Mouse (Mus musculus) regulatory T cell (primary cell): Measurements from ENCODE around the gene Ap4m1.

Experiments used
- in situ Hi-C: fragments of 300-600 bp; cut with MboI, MseI; formaldehyde crosslinking; loops from one replicate; pipeline ENCODE4 v1.15.1; 2025; ENCODE audit warnings: high pct_unique_total_duplicates

The Ap4m1 gene

DNA sequence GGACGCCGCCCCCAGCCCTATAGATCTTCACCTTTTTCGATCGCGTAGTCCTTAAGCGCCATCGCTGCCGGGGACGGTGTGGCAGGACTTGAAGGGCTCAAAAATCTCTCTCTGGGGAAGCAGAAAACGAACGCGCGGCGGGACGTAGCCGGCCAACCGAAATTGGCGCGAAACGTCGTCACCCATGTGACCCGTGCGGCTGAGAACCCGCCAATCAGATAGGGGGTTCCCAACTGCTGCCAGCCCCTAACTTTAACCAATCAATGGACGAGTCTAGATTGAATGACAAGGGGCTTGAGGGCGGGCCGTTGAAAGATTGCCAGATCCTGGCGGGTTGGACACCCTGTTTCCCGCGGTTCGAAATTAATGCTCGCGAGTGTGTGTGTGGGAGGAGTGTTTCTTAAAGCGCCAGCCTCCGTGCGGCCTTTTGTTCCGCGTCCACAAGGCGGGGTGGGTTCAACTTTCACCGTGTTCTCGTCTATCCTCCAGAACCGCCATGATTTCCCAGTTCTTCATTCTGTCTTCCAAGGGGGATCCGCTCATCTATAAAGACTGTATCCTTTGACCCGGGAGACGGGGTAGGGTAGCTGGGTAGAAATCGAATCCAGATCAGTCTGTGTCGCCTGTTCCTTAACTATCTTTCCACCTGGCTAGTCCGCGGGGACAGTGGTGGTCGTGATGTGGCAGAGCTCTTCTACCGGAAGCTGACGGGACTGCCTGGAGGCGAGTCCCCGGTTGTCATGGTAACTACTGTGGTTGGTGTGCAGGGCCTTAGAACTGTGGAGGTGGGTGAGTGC lies at the start of gene Ap4m1, which contains the start of gene Mcm7:
Gene Ap4m1, plus strand, starts transcription at position 308 of the 797 bp plus-strand sequence.
Gene Mcm7, minus strand, starts transcription at position 728 of the 797 bp plus-strand sequence.
- in situ Hi-C loops, result loop anchor here (25.0 kb wide), 1 partner anchor 1615 kb away; the partner anchor contains the start of genes Ints1 and Mafk

DNA sequence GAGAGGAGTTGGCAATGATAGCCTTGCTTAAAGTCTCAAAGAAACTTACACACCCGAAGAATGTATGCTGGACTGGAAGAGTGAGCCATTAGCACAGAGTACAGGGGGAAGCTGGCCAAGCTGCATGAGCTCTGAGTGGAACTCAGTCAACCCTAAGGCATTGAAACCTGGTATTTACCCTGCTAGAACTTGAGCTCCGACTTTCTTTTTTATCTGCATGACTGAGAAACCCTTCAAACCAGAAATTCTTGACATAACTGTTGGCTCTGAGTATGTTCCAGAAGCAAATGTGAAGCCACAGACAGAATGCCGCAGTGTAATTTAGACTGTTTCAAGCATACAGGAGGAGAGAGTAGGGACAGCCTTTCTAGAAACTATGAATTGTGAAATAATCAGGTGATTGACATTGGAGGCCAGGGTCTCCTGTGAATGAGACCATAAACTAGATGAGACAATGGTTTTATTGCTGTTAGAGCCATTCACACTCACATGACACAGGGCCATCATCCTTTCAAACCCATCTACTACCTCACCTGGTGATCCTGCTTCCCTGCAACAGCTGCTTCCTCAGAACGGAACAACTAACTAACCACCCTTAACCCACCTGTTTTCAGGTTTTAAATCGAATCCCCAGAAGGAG lies 39.3 kb upstream of the Ap4m1 start:
- in situ Hi-C loops, result no loop called here

DNA sequence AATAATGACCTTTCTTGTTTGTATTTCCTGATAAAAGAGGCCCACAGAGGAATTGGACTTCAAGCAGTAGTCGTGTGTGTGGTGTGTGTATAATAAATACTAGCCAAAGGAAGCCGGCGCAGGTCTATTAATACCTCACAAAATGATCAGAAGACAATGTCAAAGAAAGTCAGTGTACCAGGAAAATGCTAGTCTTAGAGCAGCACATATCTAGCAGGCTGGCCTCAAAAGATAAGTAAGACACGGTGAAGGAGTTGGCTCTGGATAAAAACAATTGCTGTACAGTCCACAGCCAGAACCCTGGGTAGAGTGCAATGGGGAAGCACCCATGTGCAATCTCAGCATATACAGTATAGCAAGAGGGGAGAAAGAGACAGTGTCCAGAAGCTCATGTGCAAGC lies 34.5 kb upstream of the Ap4m1 start:
- in situ Hi-C loops, result no loop called here

DNA sequence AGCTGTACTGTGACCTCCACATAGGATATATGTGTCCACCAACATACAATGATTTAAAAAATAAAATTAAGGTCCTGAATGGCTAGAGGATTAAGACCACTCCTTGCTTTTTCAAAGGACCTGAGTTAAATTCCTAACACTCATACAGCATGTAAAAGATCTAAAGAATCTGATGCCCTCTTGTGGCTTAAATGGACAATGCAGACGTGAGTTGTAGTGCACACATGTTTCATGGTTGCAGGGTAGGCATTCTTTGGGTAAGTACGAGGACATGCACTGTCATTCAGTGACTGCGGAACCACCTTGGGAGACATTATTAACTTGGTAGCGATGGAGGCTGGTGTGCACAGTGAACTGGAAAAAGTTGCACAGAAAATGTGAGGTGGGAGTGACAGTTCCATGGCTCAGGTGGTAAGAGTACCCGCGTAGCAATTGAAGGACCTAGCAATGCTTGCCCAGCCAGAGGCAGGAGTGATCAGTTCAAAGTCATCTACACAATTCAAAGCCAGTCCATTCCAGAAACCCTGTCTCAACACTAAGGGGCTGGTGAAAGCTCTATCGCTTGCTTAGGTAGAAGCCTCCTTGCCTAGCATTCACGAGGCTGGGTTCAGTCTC lies 33.8 kb upstream of the Ap4m1 start:
- in situ Hi-C loops, result no loop called here

DNA sequence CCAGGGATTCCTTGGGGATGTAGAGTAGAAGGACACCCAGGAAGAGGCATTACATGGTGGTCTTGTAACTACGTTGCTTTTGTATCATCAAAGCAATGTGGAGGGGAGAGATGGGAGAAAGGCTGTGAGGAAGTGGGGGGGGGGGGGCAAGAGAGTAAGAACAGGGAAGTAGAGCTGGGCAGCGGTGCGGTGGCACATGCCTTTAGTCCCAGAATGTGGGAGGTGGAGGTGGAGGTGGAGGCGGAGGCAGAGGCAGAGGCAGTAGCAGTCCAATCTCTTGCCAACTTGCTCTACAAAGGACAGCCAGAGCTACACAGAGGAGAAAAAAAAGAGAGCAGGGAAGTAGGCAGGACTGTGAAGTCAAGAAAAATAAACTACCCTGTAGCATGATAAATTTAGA lies 33.2 kb upstream of the Ap4m1 start:
- in situ Hi-C loops, result no loop called here

DNA sequence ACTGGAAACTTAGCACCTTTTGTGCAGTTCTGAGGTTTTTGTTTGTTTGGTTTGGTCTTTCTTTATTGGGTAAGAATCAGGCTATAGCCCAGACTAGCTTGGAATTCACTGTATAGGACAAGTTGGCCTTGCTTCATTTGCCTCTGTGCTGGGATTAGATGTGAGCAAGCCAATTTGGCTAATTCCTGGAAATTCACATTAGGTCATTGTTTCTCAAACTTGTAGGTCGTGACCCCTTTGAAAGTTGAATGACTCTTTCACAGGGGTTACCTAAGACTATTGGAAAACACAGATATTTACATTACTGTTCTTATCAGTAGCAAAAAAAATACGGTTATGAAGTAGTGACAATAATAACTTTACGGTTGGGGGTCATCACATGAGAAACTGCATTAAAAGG lies 17.4 kb upstream of the Ap4m1 start:
- in situ Hi-C loops, result loop anchor here (5.0 to 25.0 kb wide), 2 partner anchors 37 to 1633 kb away; partner anchors contain the start of genes Ints1, Mafk and Zscan21

DNA sequence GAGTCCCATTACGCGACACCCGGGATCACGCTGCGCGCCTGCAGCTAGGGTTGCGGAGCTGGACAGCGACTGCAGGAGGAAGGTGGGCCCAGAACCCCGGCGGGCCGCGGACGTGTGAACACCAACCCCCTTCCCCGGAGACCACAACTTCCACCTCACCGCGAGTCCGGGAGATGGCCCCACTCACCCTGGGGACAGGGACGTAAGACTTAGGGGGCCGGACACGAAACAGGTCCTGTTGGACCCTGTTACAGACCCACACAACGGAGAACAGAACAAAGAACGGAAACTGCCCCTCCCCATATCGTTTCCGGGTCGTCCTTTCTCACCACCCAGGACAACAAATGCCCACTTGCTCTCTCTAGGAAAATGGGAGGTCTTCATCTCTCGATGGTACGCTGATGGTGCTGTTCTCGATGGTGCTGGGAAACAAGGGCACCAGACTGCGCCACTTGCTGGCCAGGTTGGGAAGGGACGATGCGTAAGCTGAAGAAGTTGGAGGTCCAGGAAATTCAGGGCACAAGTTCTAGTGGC lies 16.3 kb upstream of the Ap4m1 start, which contains the start of gene Zfp113:
Gene Zfp113, minus strand, starts transcription at position 302 of the 534 bp plus-strand sequence.
- in situ Hi-C loops, result loop anchor here (25.0 kb wide), 1 partner anchor 1632 kb away; the partner anchor contains the start of genes Ints1 and Mafk

DNA sequence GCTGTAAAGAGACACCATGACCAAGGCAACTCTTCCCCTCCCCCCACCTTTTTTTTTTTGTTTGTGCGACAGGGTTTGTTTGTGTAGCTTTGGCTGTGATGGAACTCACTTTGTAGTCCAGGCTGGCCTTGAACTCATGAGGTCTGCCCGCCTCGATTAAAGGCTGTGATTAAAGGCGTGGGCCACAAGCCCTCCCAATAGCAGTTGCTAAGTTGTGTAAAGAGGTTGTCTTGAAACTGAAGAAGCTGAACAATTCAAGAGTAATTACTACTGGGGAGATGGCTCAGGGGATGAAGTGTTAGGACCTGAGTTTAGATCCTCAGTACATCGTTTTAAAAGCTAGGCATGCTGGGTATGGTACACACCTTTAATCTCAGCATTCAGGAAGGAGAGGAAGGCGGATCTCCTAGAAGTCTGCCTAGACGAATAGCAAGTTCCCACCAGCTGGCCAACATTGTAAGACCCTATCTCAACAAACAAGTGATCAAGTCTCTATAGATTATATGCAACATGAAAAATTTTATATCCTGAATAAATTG lies 11.5 kb upstream of the Ap4m1 start:
- in situ Hi-C loops, result loop anchor here (25.0 kb wide), 1 partner anchor 1627 kb away; the partner anchor contains the start of genes Ints1 and Mafk

DNA sequence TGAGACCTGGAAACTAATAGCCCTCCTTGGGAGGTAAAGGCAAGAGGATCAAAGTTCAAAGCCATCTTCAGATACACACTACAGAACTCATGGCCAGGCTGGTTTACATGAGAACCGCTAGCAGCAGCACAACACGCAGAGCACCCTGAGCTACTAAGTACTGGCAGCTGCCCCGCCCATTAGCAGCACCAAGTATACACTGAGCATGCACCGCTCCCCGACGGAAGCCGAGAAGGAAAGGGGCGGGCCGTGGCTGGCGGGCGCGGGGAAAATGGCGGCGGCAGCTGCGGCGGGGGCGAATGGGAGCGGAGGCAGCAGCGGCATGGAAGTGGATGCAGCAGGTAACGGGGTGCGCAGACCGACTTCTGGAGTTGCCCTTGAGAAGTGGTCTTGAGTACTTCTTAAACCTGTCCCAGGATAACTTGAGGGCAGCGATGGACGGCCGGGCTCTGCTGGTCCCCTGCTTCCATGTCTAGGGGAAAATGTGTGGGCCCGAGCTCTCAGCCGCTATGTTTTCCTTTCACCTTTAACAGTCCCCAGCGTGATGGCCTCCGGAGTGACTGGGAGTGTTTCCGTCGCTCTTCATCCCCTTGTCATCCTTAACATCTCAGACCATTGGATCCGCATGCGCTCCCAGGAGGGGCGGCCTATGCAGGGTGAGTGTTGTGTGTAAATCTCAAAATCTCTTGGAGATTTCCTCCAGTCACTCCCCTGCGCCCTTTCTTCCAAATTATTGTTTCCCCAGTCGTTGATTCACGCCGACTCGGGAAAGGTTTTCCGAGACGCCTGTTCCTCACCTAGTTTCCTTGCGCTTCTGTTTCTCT lies 10.7 kb upstream of the Ap4m1 start, which contains the start of gene Cops6:
Gene Cops6, plus strand, starts transcription at position 230 of the 824 bp plus-strand sequence.
- in situ Hi-C loops, result loop anchor here (25.0 kb wide), 1 partner anchor 1626 kb away; the partner anchor contains the start of genes Ints1 and Mafk

DNA sequence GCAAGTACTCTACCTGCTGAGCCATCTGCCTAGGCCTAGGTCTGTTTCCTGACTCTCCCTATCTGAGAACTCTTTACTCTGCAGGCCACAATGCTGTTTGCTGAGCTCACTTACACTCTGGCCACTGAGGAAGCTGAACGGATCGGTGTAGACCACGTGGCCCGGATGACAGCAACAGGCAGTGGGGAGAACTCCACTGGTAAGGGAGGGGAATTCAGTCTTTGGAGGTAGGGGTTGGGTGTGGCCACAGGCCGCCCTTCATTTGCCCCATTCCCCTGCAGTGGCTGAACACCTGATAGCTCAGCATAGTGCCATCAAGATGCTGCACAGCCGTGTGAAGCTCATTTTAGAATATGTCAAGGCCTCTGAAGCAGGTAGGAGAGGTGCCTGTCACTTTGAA lies 8.8 kb upstream of the Ap4m1 start:
- in situ Hi-C loops, result loop anchor here (25.0 kb wide), 1 partner anchor 1624 kb away; the partner anchor contains the start of genes Ints1 and Mafk

DNA sequence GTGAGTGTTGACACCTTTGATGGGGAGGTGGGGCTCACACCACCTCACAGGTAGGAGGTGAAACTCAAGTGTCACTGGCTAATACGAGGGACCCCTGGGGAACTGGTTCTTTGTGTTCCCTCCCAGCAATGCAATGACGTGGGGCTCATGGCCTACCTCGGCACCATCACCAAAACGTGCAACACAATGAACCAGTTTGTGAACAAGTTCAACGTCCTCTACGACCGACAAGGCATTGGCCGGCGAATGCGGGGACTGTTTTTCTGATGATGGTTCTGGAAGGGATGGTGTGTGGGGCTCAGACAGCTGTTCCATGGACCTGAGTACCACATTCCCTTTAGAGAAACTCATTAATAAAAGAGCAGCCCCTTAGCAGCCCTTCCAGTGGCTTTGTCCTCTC lies 8.2 kb upstream of the Ap4m1 start:
- in situ Hi-C loops, result loop anchor here (25.0 kb wide), 1 partner anchor 1624 kb away; the partner anchor contains the start of genes Ints1 and Mafk

DNA sequence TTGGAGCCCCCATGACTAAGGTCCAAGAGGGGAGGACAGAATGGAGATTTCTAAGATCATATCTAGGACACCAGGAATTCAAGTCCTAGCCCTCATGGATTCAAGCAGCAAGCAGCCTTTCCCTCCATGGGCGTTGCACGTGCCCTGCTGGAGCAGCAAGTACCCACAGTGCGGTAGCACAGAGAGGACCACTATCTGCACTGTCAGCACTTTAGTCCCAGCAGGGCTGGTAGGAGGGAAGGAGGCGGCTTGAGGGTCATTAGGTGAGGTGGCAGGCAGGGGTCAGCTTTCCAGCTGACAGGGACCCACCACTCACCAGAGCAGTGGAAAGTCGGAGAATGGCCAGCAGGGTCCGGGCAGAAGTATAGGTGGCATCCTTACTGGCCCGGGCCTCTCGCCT lies 6.2 kb upstream of the Ap4m1 start:
- in situ Hi-C loops, result loop anchor here (25.0 kb wide), 1 partner anchor 1622 kb away; the partner anchor contains the start of genes Ints1 and Mafk

DNA sequence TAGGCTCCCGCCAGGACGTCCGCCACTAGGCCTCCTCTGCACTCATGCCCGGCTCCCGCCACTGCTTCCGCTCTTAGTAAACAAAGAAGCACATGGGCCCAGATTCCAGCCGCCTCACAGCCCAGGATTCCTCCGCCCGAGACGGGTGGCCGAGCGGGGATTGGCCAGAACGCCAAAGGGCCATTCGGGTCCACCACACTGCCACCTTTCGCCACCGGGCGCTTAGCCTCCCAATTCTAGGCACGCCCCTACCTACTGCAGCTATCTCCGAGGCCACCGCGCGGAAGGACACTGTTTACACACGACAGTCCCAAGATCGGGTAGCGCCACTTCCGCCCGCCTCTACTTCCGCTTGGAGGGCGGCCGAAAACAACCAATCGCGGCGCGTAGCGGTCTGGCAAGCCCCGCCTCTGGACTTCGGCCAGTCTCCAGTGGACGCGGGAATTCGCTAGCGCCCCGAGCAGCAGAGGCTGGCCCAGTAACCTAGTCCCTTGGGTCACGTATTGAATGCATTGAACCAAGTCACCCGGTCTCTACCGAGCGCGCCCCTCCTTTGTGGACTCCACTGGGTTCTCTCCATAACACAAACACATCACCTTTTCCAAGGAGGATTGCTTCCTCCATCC lies 753 bp upstream of the Ap4m1 start:
- in situ Hi-C loops, result loop anchor here (25.0 kb wide), 1 partner anchor 1616 kb away; the partner anchor contains the start of genes Ints1 and Mafk

DNA sequence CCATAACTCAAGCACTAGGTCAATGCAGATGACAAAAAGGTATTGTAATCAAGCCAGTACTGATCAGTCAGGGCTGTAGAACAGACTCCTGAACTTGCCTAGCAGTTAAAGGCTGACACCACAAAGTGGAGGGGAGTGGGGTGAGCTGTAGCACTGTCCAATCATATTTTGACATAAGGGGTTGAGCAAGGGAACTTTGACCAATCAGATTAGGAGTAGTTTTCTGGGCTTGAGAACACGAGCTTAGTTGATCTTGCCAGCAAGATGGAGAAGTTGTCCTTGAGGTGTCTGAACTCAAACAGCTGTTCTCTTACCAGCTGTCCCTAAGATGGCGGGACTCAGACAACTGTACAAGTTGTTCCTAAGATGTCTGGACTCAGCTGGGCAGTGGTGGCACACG lies 1.4 kb downstream of the Ap4m1 start:
- in situ Hi-C loops, result loop anchor here (25.0 kb wide), 1 partner anchor 1614 kb away; the partner anchor contains the start of genes Ints1 and Mafk

DNA sequence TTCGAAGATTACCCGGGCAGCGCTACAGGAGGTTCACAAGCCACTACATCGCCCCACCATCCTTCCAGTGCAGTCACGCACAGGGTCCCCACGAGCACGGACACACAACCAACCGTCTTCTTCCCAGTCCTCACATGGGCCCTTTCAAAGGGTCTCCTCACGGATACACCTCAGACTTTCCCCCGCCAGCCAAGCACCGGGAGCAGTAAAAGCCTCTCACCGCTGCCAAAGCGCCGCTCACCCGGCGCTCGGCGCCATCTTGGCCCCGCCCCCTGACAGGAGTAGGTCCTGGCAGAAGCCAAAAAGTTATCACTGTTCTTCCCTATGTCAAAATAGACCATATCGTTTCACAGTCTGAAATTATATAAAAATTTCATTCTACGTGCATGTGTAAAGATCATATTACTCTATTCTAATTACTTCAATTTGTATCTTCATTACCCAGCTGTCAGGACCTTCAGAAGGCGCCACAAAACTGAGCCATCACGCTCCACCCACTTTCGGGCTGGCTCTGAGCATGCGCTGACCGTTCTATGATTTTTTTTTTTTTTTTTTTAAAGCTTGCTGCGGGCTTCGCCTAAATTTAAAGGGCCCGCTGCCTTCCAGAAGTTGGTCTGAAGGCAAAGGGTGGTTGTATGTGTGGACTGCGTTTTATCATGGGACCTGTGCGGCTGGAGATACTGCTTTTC lies 15.3 kb downstream of the Ap4m1 start, which contains the start of the genes Taf6 and Cnpy4:
Gene Taf6, minus strand, starts transcription at position 502 of the 689 bp plus-strand sequence.
Gene Cnpy4, plus strand, starts transcription at position 536 of the 689 bp plus-strand sequence.
- in situ Hi-C loops, result no loop called here

DNA sequence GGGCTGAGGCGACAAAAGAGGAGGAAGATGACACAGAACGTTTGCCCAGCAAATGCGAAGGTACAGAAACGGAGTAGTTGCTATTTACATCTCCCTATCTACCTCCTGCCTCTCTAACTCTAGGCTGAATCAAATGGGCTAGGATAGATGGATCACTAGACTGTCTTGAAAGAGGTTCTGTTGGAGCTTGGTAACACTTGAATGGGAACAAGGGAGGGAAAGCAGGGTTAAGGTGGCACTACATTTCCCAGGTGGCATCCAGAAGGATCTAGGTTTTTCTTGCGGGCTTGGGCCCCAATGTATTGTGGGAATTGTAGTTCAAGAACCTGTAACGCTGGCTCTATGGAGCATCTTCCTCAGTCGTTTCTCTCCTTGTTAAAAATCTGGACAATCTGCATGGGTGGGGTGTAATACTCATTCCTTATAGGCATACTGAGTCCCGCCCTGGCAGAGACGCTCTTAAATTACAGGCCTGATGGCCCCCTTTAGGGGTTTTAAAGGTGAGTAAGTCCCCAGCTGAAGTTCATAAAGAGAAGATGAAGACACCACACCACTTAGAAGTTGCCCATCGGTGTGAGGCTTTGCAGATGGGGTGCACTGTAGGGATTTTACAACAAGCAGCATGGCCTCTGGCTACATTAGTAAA lies 16.0 kb downstream of the Ap4m1 start:
- in situ Hi-C loops, result no loop called here

DNA sequence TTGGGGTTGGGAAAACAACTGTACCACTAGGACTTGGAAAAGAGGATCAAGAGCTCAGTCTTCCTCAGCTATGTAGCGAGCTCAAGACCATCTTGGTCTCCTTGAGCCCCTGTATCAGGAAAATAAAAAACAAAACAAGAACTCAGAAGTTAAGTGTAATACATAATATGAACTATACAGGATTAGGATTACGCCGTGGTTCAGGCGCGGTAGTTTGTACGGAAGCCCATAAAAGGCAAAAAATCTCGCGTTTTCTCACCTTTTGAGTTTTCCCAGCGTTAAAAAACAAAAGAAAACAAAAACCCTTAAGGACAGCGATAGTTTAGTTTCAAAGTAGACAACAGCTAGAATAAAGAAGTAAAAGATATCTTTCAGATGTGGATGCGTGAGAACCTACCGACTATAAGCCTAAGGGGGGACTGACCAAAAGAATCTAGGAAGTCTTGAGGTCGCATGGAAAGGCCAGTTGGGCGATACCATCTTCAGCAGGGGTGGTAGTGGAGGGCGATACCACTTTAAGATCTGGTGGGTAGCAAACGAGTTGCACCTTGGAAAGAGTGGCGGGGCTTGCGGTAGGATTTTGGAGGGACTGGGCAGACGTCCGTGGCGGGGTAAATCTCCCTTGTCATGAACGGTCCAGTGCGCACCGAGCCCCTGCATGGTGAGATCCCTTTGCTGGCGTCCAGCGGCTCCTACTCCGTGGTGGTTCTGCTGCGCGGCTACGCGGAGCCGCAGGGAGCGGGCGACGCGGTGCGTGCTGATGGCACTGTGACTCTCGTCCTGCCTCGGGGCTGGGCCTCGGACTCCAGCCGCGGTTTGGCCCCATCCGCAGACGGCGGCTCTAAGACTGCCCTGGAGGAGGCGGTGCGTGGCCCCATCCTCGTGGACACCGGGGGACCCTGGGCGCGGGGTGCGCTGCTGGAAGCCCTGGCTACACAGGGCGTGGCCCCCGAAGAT lies 22.2 kb downstream of the Ap4m1 start, which contains the start of gene Mblac1:
Gene Mblac1, plus strand, starts transcription at position 544 of the 957 bp plus-strand sequence.
- in situ Hi-C loops, result no loop called here
